ENCODE assay signal across 42 mouse cellular contexts in the genomic region with DNA sequence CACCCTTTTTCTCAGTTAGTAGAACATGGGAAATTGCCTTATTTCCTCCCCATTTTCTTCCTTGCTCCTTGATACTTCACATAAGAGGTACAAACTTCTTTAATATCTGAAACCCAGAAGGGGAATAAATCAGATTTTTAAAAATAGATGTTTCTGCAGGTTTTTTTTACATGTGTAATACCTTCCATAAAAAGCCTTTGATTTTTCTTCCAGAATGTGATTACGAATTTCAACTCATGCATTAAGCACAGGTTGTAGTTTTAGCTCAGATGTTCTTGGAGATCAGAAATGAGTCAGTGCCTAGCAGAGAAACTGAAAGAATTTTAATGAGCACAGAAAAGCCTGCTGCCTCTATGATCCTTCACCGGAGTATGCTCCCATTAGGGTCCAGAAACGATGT. TPM values are rescaled to one million over a fixed set of nuclear protein-coding genes. Genes with fewer than 3 reads are reported as not detected.
"Had no signal": no experiment of that assay in that cellular context is flagged by ENCODE, and none has a peak within 500 bp of the region (broad histone marks: within the 10 kb centered on the region; RNA-seq: fewer than 3 reads in every experiment).

A gene (minus strand): TSS at position 101 of the 400 bp plus-strand sequence.

- H3K27me3 ChIP-seq: heart, embryonic 13.5 days; heart, embryonic 15.5 days; hindbrain, embryonic 12.5 days; hindbrain, embryonic 13.5 days; hindbrain, embryonic 15.5 days; intestine, embryonic 15.5 days; kidney, embryonic 15.5 days had no signal

- ATAC-seq: hindbrain, embryonic 16.5 days; hindbrain, postnatal 0 days; inflammation-experienced regulatory T-cells, adult 6 months; intestine, embryonic 15.5 days; intestine, embryonic 16.5 days; intestine, postnatal 0 days had no signal

- H3K4me3 ChIP-seq: heart, embryonic 13.5 days; heart, embryonic 15.5 days; hindbrain, embryonic 10.5 days; hindbrain, embryonic 12.5 days; hindbrain, embryonic 13.5 days; hindbrain, embryonic 15.5 days; intestine, embryonic 15.5 days; kidney, embryonic 15.5 days; layer of hippocampus, adult 2 months; left cerebral cortex, adult 2 months had no signal

- H3K4me1 ChIP-seq: heart, embryonic 13.5 days; heart, embryonic 15.5 days; hindbrain, embryonic 10.5 days; hindbrain, embryonic 12.5 days; hindbrain, embryonic 13.5 days; hindbrain, embryonic 15.5 days; intestine, embryonic 15.5 days; kidney, embryonic 15.5 days had no signal

- H3K9me3 ChIP-seq: heart, embryonic 15.5 days; intestine, embryonic 15.5 days had no signal

- DNase-seq: heart, postnatal 10 days; heart, postnatal 14 days; heart, postnatal 36 days; heart, postnatal 4 days; kidney, adult 11 months; kidney, adult 18-20 months; kidney, adult 2 months; kidney, adult 8-10 months; kidney, adult 9 months; kidney, postnatal 10 days; kidney, postnatal 14 days; kidney, postnatal 25 days; kidney, postnatal 36 days; kidney, postnatal 4 days; layer of hippocampus, adult 9-11 months; layer of hippocampus, postnatal 36 days had no signal

- H3K4me2 ChIP-seq: heart, embryonic 11.5 days; heart, embryonic 13.5 days; heart, embryonic 15.5 days; hindbrain, embryonic 12.5 days; hindbrain, embryonic 13.5 days; hindbrain, embryonic 14.5 days; hindbrain, embryonic 15.5 days; intestine, embryonic 15.5 days; kidney, embryonic 15.5 days had no signal

- H3K9ac ChIP-seq: heart, embryonic 13.5 days; heart, embryonic 15.5 days; hindbrain, embryonic 12.5 days; hindbrain, embryonic 13.5 days; hindbrain, embryonic 14.5 days; hindbrain, embryonic 15.5 days; intestine, embryonic 15.5 days; kidney, embryonic 15.5 days had no signal

- H3K36me3 ChIP-seq: heart, embryonic 13.5 days; heart, embryonic 15.5 days; hindbrain, embryonic 10.5 days; hindbrain, embryonic 12.5 days; hindbrain, embryonic 13.5 days; hindbrain, embryonic 15.5 days; intestine, embryonic 15.5 days; kidney, embryonic 15.5 days had no signal

- H3K27ac ChIP-seq: heart, embryonic 13.5 days; heart, embryonic 15.5 days; hindbrain, embryonic 10.5 days; hindbrain, embryonic 12.5 days; hindbrain, embryonic 13.5 days; hindbrain, embryonic 14.5 days; hindbrain, embryonic 15.5 days; hindbrain, postnatal 0 days; intestine, embryonic 15.5 days; kidney, embryonic 15.5 days; kidney, postnatal 0 days; layer of hippocampus, adult 2 months; left cerebral cortex, adult 2 months had no signal

RNA-seq across cellular contexts. Expression of the gene that starts here (rescaled TPM):
- polyA plus RNA-seq: heart, embryonic 11.5 days; heart, embryonic 13.5 days; heart, embryonic 14.5 days; heart, embryonic 15.5 days; heart, embryonic 16.5 days; heart, postnatal 0 days; hindbrain, embryonic 10.5 days; hindbrain, embryonic 11.5 days; hindbrain, embryonic 12.5 days; hindbrain, embryonic 13.5 days; hindbrain, embryonic 14.5 days; hindbrain, embryonic 15.5 days; hindbrain, embryonic 16.5 days; hindbrain, postnatal 0 days; inflammation-experienced regulatory T-cells, adult 6 months; intestine, embryonic 14.5 days; intestine, embryonic 15.5 days; intestine, embryonic 16.5 days; intestine, postnatal 0 days; kidney, adult 2 months; kidney, embryonic 14.5 days; kidney, embryonic 15.5 days; kidney, embryonic 16.5 days; large intestine, adult 2 months had no signal
